Mouse (Mus musculus) A20 (cell line): ENCODE results near the gene Rasl10b.

ENCODE experiments used
- DNase-seq: peaks from one replicate; pipeline ENCODE4 v3.0.0-alpha.2; 2011; ENCODE audit warnings: low read depth, low spot score

The Rasl10b gene

DNA sequence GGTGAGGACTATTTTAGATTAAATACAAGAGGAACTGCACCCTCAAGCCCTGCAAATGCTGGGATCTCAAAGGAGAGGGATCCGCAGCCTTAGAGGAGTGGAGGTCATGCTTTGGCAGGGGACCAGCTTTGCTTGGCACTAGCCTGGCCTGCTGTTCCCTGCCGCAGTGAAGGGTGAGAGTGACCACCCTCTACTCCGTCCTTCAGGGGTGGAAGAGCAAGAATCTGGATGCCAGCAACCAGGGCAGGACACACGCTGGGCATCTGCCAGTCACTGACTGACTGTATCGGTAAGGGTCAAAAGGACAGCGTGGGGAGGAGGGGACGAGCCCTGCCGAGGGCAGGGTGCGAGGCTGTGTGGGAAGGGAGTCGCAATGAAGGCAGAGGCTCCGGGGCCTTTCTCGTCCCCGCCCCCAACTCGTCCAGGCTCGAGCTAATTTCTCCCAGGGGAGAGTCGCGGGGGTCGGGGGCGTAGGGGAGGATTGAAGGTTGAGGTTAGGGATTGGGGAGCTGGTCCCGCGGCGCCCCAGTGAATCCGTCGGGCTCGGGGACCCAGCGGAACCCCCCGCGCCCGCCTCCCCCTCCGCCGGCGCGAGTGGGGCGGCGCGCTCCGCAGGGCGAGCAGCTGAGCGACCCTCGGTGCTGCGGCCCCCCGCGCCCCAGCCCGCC, at the start of gene Rasl10b:
Gene Rasl10b (plus strand): TSS at position 51 of the 668 bp plus-strand sequence.
- DNase-seq: no peak

DNA sequence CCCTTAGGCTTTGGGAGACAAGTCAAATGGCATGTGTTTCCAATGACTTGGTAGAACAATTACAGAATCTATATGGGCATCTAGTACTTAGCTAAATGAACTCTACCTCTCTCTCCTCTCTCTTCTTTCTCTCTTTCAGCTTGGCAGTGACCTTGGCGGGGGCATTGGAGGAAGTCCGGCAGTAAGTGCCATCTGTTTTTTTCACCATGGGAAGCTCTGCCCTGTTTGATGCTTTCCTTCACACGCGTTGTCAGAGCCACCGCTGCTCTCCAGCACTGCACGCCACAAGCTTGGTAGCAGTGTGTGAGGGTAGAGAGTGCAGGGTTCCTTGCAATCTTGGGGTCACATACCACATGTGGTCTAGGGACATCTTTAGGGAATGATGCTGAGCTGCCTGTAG, 44.3 kb upstream of the Rasl10b start:
- no peak for DNase-seq

DNA sequence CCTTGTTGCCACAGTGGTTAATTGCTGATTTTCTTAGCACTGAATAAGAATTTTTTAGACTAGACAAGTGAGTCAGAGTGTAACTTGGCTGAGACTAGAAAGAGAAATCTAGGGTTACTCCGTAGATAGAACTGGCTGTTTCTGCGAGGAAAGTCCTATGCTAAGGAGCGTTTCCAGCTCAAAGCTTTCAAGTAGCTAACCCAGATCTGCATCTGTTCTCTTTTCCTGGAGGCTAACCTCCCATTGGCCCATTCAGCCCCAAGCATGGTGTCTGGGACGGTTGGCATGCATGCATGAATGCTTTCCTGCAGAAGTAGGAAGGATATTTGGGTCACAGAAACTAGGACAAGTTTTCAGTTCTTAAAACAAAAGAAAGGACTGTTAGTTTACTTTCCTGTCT, 37.7 kb upstream of the Rasl10b start:
- peak; percentile 6 for DNase-seq

DNA sequence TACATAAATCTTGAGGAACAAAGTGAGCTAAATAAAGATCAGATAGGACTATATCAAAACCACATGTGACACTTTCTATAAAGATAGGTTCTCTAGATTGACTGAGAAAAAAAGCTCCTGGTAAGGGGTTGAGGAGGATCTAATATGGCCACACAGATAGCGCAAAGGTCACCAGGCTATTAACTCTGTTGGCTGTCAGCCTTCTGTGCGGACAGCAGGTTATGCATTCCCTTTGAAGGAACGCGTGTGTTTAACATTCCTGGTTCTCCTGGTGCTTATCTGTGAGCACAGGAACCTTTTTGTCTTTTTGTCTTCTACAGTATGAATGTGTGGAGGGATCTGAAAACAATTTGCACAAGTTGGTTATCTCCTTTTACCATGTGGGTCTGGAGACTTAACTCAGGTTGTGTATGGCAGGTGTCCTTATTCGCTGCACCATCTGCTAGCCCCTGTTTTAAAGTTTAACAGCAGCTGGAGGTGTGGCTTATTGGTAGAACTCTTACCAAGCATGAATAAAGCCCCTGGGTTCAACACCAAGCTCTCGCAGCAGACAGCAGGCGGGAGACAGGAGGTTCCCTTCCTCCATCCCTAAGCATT, 29.1 kb upstream of the Rasl10b start:
- DNase-seq: no peak

DNA sequence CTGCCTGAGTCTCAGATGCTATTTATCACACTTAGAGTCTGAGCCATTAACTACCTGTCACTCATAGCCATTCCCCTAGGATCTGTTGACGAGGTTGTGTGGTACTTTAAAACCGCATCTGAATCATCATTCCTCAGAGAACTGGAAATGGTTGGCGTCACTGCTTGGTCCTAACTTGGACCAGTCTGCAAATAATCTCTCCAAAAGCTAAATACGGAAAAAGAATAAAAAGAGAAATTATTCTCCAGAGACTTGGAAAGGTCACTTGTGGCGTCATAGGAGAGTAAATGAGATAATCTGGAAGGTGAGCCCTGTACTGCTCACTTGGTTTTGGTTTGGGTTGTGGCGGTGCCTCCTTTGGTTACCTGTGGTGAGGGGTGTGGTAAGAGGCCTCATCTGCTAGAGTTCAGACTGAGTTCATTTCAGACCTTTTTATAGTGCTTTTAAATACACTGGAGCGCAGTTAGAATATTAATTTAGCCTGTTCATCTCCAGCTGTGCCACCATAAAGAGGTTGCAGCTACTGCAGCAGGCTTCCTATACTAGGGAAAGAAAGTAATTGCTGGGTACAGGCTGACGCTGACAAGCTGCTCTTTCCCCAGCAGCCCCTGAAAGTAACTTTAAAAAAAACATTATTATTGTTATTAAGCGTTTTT, 25.9 kb upstream of the Rasl10b start:
- no peak for DNase-seq

DNA sequence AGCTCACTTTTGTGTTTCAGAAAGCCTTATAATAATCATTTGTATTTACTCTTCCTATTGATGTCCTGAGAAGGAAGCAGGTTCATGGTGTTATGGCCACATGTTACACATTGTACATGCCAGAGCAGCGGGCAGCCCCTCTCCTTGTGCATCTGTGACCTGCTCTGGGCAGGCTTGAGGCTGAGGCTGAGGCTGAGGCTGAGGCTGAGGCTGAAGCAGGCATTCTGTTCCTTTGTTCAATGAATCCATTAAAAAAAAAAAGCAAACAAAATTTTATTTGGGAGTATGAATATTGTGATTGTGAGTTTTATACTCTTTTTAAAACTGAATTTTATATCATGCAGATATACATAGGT, 25.4 kb upstream of the Rasl10b start:
- DNase-seq: no peak

DNA sequence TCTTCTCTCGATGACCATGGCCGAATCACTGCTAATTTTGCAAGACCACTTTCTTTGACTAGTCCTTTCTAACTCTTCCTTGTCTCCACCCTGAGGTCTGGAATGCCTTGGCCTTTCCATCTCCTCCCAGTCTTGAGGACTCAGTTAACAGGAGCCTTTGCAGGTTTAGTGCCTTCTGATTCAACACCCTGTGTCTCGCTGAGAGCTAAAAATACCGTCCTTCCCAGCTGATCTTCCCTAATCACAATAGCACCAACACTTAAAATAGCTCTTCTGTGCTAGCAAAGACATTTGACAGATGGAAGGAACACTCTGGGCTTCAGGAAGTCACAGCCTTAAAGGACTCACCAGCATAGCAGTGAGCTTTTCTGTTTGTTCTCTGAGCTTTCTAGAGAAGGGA, 15.9 kb upstream of the Rasl10b start:
- DNase-seq: no peak

DNA sequence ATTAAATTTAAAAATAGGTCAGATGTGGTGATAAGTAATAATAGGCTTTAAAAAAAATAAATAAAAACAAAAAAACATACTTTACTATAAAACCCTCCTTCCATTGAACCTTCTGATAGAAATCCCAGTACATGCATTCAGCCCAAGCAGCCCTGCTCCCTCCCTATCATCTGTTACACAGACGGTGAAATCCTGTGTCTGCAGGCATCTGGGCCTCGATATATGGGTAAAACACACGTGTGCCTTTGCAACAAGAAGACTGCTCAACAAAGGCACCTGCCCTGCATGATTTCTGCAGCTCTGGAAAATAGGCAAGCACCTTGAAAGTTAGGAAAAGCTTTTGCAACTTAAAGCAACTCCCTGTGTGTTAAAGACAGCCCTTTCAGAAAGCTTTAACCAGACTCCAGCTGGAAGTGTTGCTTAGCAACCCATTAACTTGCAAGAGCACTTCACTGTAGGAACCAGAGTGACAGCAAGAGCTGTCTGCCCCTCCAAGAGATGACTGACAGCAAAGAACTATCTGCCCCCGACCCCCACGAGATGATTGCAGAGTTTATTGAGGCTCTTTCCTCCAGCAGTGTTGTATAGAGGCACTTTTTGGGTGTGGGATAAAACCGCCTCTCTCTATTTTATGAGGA, 14.0 kb upstream of the Rasl10b start:
- no peak for DNase-seq

DNA sequence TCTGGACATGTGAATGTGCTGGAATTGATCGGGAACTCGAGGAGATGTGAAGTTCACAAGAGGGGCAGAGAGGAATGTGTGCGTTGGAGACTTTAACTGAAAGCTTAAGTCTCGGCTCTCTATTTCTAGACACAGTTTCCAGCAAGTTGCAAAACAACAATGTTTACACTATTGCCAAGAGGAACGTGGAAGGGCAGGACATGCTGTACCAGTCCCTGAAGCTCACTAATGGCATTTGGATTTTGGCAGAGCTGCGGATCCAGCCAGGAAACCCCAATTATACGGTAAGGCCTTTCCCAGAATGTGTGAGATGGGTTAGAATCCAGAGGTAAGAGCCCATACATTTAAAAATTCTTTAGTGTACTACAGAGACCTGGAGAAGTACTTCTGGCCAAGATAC, 11.3 kb upstream of the Rasl10b start:
- DNase-seq: no peak

DNA sequence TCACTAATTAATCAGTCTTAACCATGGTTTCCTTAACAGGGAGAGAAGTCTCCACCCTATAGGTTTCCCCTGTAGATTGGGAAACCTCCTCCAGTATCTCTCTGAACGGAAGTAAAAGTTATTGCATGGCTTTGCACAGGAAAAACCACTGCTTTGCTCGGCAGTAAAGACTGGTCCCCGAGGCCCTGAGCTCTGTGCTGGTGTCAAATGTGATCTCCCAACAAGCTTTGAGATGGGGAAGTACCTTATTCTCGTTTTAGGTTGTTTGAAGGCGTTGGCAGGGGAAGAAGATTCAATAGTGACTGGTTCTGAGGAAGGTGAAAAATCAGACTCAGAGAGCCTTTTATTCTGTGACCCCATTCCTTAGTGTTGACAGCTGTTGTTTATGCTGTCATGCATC, 10.2 kb upstream of the Rasl10b start:
- DNase-seq: no peak

DNA sequence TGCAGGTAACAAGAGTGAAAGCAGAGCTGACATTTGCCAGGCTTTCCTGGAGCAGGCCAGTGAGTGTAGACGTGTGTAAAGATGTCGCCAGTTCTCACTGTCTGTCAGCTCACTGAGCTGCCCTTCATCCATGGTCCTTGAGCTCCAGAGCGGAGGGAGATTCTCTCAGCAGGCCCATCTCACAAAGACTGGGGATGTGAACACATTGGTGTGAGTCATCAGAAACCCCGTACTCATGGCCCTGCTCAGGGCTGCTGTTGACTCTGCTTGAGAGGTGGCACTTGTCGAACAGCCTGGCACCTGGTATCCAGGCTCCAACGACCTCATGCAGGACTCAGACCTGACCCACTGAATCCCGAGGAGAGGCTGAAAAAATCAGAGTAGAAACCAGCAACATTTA, 5.2 kb upstream of the Rasl10b start:
- no peak for DNase-seq

DNA sequence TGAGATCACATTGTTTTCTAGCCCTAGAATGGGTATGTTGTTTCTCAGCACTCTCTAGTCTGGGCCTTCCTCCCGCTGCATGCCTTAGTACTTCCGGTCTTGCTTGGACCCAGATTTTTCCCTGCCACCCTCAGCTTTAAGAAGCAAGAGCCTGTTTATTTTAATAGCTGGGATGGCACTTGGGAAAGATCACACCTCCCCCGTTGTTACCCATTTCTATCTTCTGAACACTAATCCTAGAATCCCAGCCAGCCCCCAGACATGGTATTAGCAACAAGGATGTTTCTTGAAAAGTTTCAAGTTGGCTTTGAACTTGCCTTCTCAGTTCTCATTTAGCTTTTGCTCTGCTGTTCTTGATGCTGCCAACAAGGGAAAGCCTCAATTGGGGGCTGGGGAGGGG, 2.5 kb upstream of the Rasl10b start:
- DNase-seq: no peak

DNA sequence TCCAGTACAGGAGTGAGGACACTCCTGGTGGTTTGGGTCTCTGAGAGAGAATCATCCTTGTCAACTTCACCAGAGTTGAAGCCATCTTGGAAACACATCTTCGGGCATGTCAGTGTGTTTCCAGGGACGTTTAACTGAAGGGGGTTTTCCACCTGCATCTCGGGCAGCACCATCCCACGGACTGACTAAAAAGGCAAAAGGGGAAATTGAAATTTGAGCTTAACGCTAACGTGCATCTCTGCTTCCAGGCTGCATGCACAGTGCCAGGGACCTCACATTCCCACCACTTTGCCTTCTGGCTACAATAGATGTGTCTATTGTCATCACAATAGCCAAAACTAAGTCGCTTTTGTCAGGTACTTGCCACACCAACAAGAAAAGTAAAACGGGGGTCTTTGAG, 695 bp upstream of the Rasl10b start:
- no peak for DNase-seq

DNA sequence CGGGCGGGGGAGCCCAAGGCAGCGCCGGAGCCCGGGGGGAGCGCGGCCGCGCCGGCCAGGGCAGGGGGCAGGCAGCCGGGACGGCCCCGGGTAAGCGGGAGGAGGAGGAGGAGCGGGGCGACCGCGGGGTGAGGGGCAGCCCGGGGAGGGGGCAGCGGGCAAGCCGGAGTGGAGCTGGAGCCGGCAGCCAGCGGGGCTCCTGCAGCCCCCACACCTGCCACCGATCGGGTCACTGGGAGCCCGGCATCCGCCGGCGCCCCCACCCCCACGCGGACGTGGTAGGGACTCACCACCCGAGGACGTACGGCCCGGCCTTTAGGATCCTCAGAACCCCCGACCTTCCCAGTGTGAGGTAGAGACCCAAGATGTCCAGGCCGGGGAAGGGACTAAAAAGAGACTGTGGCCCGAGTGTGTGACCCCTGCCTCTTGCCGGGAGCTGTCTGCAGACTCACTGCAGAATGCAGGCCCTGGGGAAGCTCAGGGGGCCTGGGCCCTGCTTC, 905 bp downstream of the Rasl10b start:
- DNase-seq: no peak

DNA sequence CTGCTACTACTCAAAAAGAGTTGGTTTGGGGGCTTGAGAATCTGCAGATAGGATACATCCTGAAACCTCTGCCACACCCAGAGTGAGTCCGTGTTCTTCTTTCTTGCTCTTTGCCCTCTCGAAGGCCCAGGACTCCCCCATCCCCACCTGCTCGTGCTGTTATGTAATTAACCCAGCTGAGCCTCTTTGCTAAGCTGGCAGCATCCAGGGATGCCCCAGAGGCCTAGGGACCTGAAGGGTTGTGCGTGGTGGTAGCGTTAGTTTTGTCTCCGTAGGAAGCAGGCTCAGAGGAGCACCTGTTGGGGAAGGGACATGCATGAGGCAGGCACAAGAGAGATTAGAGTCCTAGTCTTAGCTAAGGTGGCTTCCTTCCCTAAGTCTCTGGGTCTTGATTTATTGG, 1.6 kb downstream of the Rasl10b start:
- DNase-seq: no peak

DNA sequence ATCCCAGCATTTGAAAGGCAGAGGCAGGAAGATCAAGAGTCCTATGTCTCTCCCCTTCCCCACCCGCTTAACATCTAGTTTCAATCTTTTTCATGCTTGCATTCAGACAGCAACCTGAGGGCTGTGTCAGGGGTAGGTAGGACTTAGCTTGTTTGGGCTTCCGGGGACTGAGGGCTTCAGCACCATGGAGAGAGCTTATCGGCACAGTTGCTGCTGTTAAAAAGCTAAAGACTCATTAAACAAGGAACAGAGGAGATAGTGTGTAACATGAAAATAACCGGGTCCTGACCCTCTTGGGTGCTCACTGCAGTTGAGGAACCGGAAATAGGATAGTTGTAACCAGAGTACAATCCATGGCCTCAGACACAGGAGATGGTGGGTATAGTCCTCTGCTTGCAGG, 8.1 kb downstream of the Rasl10b start:
- peak; percentile 52 for DNase-seq

DNA sequence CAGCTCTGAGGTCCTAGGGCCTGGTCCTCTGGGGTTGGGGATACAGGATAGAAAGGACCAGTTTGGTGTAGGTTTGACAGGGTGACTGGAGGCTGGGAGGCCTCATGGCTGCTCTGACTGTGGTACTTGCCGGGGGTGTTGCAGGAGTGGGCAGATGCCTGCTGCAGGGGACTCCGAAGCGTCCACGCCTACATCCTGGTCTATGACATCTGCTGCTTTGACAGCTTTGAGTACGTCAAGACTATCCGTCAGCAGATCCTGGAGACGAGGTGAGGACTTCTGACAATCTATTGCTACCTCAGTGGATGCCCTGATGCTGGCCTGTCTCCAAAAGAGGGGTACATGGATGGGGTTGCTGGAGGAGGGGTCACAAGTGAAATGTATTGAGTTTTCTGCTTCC, 8.8 kb downstream of the Rasl10b start:
- no peak for DNase-seq

DNA sequence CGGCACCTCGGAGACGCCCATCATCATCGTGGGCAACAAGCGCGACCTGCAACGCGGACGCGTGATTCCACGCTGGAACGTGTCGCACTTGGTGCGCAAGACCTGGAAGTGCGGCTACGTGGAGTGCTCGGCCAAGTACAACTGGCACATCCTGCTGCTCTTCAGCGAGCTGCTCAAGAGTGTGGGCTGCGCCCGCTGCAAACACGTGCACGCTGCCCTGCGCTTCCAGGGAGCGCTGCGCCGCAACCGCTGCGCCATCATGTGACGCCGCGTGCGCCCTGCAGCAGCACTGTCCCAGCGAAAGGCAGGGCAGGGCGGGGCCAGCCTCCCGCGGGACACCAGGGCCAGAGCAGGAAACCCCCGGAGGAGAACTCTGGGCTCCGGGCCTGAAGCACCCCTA, 9.6 kb downstream of the Rasl10b start:
- no peak for DNase-seq

DNA sequence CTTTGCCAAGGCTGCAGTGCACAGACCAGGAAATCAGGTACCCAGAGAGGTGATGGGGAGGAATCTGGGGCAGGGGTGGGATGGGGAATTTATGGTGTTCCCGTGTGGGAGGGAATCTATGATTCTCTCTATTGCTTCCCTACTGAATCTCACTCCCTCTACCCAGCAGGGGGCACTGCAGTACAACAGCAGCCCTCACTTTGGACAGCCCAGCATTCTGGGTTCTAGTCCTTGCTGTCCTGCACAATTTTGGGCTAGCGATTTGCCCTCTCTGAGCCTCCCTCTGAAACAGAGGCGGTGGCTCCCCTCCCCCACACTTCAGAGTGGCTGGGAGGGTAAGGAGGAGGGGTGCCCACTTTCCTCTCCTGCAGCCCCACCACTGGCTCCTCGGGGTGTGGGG, 11.4 kb downstream of the Rasl10b start:
- DNase-seq: peak; percentile 25

DNA sequence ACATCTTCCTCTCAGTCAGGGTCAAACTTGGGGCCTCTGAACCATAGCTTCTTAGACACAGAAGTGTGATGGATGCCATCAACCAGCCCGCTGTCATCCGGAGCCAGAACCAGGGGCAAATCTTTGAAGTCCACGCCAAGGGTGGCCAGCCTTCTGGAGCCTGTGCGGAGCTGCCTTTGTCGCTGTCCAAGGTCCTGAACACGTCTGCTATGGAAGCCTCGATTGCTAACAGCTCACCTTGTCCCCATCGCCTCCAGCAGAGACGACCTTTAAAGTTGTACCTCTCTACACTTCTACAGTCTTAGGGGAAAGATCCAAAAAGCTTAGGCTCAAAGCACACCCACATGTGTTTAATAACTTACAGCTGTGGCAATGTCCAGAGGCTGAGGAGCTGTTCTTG, 12.4 kb downstream of the Rasl10b start:
- DNase-seq: peak; percentile 69

DNA sequence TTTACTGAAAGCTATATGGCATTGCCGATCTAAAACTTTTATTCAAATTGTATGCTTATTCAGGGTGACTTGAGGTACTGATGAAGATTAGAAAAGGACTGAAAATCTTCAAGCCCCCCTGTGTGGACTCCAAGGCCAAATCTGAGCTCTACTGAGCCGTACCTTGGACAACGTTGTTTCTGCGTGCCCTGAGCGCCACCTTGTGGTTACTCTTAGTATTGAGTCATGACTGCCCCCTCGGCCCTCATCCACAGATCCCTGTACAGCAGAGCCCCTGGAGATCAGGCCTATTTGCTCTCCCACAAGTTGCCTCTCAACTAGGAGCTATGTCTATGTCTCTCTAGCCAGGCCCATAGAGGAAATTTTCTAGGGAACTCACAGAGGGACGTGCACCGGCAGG, 15.7 kb downstream of the Rasl10b start:
- DNase-seq: peak; percentile 72

DNA sequence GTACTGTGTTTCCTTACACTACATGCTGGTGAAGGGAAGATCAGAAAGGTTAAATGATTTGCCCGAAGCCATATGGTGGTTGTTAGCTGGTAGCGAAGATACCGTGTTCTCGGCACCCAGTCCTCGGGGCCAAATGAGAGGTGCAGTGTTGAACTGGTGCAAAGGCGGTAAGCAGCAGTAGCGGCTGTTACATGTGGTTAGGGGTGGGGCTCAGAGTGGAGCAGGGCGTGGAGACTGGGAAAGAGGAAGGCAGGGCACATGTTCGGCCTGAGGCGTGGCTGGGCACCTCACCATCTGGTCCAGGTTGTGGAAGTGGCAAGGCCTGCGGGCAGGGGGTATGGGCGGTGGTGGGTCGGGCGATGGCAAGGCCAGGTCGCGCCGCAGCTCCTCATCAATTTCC, 18.0 kb downstream of the Rasl10b start:
- no peak for DNase-seq

DNA sequence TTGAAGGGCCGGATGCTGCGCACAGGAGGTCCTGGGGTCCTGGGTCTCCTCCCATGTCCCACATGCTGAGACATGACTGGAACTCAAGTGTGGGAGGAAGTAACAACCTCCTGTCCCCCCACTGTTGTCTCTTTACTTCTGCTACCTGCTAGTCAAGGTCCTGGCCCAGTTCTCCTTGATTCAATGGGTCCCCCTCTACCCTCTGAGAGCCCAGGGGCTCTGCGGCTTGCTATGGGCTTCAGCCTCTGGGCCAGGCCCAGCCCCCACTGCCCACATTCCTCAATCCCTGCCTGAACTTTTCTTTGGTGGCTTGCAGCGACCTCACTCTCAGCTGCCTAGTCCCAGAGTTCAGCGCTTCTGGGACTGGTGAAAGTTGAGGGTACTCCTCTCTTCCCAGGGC, 20.4 kb downstream of the Rasl10b start, which contains the start of gene Gas2l2:
Gene Gas2l2 (minus strand): TSS at position 101 of the 400 bp plus-strand sequence.
- no peak for DNase-seq
